Mouse (Mus musculus) gastrocnemius, adult 2 months (tissue): ENCODE results near the gene Vim. TPM values are rescaled to one million over a fixed set of nuclear protein-coding genes. Genes with fewer than 3 reads are reported as not detected.

Experiments
- DNase-seq: peaks from one replicate; pipeline ENCODE4 v3.0.0; 2022
- H3K27ac ChIP-seq: fragments of 200-600 bp; 2 replicates; pipeline ENCODE4 v1.8.1; 2022; ENCODE audit warnings: mild to moderate bottlenecking
- H3K4me3 ChIP-seq: fragments of 200-600 bp; 2 replicates; pipeline ENCODE4 v1.8.1; 2022; ENCODE audit warnings: mild to moderate bottlenecking, moderate library complexity
- CTCF ChIP-seq: fragments of 200-600 bp; IDR thresholded peaks from 2 replicates; pipeline ENCODE4 v1.8.1; 2022; ENCODE audit warnings: antibody characterized with exemption, mild to moderate bottlenecking, moderate library complexity
- intact Hi-C: fragments of 180-260 bp; cut with DNase I; formaldehyde crosslinking; loops from one replicate; pipeline ENCODE4 v1.15.1; 2025
- long read RNA-seq, 2 experiments: library from polyadenylated mRNA; stranded (forward); transcript quantifications; one replicate each; pipeline ENCODE4 v2.0.0; 2021
- total RNA-seq, 2 experiments: library from RNA; stranded (reverse); gene quantifications; 2 replicates each; pipeline ENCODE4 v1.2.3; 2021

Vim gene
- total RNA-seq, result 100 to 1,000 TPM in 1 of 2 experiments, 10 to 100 TPM in 1; 99.0 to 123 TPM
- long read RNA-seq, experiment 1, transcript Vim-201 (9 exons, 2,193 nt), result major isoform, 46 of 47 reads
- long read RNA-seq, experiment 1, partial matches to known transcripts, result 0 of 47 reads
- long read RNA-seq, experiment 1, other reads (novel, unspliced or antisense), result 1 of 47 reads
- long read RNA-seq, experiment 2, transcript Vim-201 (9 exons, 2,193 nt), result major isoform, 23 of 24 reads
- long read RNA-seq, experiment 2, partial matches to known transcripts, result 0 of 24 reads
- long read RNA-seq, experiment 2, other reads (novel, unspliced or antisense), result 1 of 24 reads

GRCm38 (mm10) chr2:13573408-13574065 is at the start of gene Vim:
Gene Vim (plus strand): TSS chr2:13573927.
- intact Hi-C loops, result loop anchor here (2.0 to 10.0 kb wide), 2 partner anchors 29 to 179 kb away; partner anchors contain the start of gene Trdmt1
- peak within 1 kb of the TSS; percentile 87 for H3K4me3 ChIP-seq
- DNase-seq, result peak; percentile 91
- peak within 1 kb of the TSS; percentile 91 for H3K27ac ChIP-seq
- TF ChIP-seq CTCF, result no peak

GRCm38 (mm10) chr2:13526205-13526604 is 47.5 kb upstream of the Vim start:
- no peak for DNase-seq
- intact Hi-C loops, result loop anchor here (10.0 kb wide), 1 partner anchor 231 kb away; no protein-coding TSS in a partner anchor
- no peak for TF ChIP-seq CTCF
- no peak overlapping the region for H3K4me3 ChIP-seq
- H3K27ac ChIP-seq, result no peak overlapping the region

- H3K27ac ChIP-seq, result no peak overlapping the region
Observed at GRCm38 (mm10) chr2:13527125-13527524, 46.6 kb upstream of the Vim start.

GRCm38 (mm10) chr2:13527531-13527930 is 46.2 kb upstream of the Vim start:
- intact Hi-C loops, result loop anchor here (10.0 kb wide), 1 partner anchor 233 kb away; no protein-coding TSS in a partner anchor
- DNase-seq, result no peak
- Histone ChIP-seq H3K27ac (no peak overlapping the region), H3K4me3 (no peak overlapping the region)
- TF ChIP-seq CTCF, result no peak

More at GRCm38 (mm10) chr2:13527125-13527524, 46.6 kb upstream of the Vim start:
- intact Hi-C loops, result loop anchor here (10.0 kb wide), 1 partner anchor 232 kb away; no protein-coding TSS in a partner anchor
- DNase-seq, result no peak
- H3K4me3 ChIP-seq, result no peak overlapping the region
- TF ChIP-seq CTCF, result no peak

- no peak for DNase-seq
- no peak overlapping the region for H3K4me3 ChIP-seq
- no peak overlapping the region for H3K27ac ChIP-seq
- intact Hi-C loops, result loop anchor here (10.0 kb wide), 1 partner anchor 235 kb away; no protein-coding TSS in a partner anchor
- no peak for TF ChIP-seq CTCF
Observed at GRCm38 (mm10) chr2:13529253-13529933, 44.3 kb upstream of the Vim start.

GRCm38 (mm10) chr2:13530639-13531038 is 43.1 kb upstream of the Vim start:
- Histone ChIP-seq H3K27ac (no peak overlapping the region), H3K4me3 (no peak overlapping the region)
- no peak for TF ChIP-seq CTCF
- intact Hi-C loops, result no loop called here
- DNase-seq, result no peak

GRCm38 (mm10) chr2:13536747-13537146 is 37.0 kb upstream of the Vim start:
- H3K27ac ChIP-seq, result no peak overlapping the region
- intact Hi-C loops, result no loop called here
- H3K4me3 ChIP-seq, result no peak overlapping the region
- DNase-seq, result no peak
- peak; percentile 16; the same call in 1 of the 2 replicates for TF ChIP-seq CTCF

- DNase-seq, result no peak
- intact Hi-C loops, result no loop called here
Observed at GRCm38 (mm10) chr2:13537733-13538132, 36.0 kb upstream of the Vim start.

GRCm38 (mm10) chr2:13538258-13538657 is 35.5 kb upstream of the Vim start:
- intact Hi-C loops, result no loop called here
- DNase-seq, result no peak
- Histone ChIP-seq H3K4me3 (no peak overlapping the region), H3K27ac (no peak overlapping the region)
- TF ChIP-seq CTCF, result no peak

More at GRCm38 (mm10) chr2:13537733-13538132, 36.0 kb upstream of the Vim start:
- peak; percentile 18 for TF ChIP-seq CTCF
- Histone ChIP-seq H3K4me3 (no peak overlapping the region), H3K27ac (no peak overlapping the region)

- no peak for DNase-seq
- no peak for TF ChIP-seq CTCF
- Histone ChIP-seq H3K27ac (no peak overlapping the region), H3K4me3 (no peak overlapping the region)
- intact Hi-C loops, result no loop called here
Observed at GRCm38 (mm10) chr2:13538704-13539377, 34.9 kb upstream of the Vim start.

- Histone ChIP-seq H3K27ac (no peak overlapping the region), H3K4me3 (no peak overlapping the region)
- intact Hi-C loops, result no loop called here
- no peak for DNase-seq
- no peak for TF ChIP-seq CTCF
Observed at GRCm38 (mm10) chr2:13539860-13540259, 33.9 kb upstream of the Vim start.

GRCm38 (mm10) chr2:13543519-13544124 is 30.1 kb upstream of the Vim start:
- Histone ChIP-seq H3K4me3 (peak overlapping the region; percentile 89), H3K27ac (peak overlapping the region; percentile 96)
- no peak for TF ChIP-seq CTCF
- no peak for DNase-seq
- intact Hi-C loops, result loop anchor here (2.0 kb wide), 1 partner anchor 29 kb away; the partner anchor contains the start of gene Vim
